Mouse (Mus musculus) embryonic fibroblast, embryonic 13.5 days (primary cell): Measurements from ENCODE around the gene Kirrel.

ENCODE experiments used
- CTCF ChIP-seq: IDR thresholded peaks from 2 replicates; pipeline ENCODE4 v1.5.1; 2011; ENCODE audit warnings: mild to moderate bottlenecking, control low read depth, low read length, moderate library complexity, borderline replicate concordance; ENCODE audit not compliant: insufficient read depth
- POLR2A ChIP-seq: IDR thresholded peaks from 2 replicates; pipeline ENCODE4 v1.6.1; 2011; ENCODE audit warnings: low read depth, mild to moderate bottlenecking, control low read depth, low read length, moderate library complexity

GRCm38 (mm10) chr3:87176687-87177086, 2.1 kb upstream of the Kirrel start:
- no peak for TF ChIP-seq CTCF
- no peak for TF ChIP-seq POLR2A
